Mouse (Mus musculus) spleen, adult 10 weeks (tissue): ENCODE measurements around the gene Eid3. TPM values are rescaled to one million over a fixed set of nuclear protein-coding genes. Genes with fewer than 3 reads are reported as not detected.

Source experiments
- polyA plus RNA-seq: library from polyadenylated mRNA; stranded (reverse); fragments of 350-450 nt; fragmentation: Illumina TruSeq; extraction: RNeasy Lipid Tissue Mini Kit (QIAGEN cat#74804); gene quantifications from one replicate; pipeline ENCODE4 v1.2.3, GENCODE M21; 2015; ENCODE audit warnings: low replicate concordance; ENCODE audit not compliant: insufficient read depth

Eid3 gene
- polyA plus RNA-seq, result 0.55 TPM

DNA sequence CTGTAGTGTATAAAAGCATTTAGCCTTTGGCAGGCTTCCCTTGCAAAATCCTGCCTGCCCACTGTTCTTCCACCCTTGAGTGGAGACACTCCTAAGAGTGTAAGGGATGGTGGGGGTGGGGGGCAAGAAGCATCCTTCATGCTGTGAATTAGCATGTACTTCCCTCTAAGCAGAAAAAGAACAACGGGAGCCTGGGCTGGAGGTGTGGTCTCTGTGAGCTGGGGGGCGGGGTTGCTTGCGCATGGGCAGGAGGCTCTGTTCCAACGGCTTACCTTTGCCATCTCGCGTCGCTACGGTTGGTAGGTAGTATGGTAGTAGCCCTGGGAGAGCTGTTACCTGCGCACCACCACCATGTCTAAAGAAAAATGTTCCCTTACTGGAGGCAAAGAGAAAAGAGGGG is at the start of gene Eid3:
TSS of gene Eid3 (plus strand) at position 271 of the 400 bp plus-strand sequence.

DNA sequence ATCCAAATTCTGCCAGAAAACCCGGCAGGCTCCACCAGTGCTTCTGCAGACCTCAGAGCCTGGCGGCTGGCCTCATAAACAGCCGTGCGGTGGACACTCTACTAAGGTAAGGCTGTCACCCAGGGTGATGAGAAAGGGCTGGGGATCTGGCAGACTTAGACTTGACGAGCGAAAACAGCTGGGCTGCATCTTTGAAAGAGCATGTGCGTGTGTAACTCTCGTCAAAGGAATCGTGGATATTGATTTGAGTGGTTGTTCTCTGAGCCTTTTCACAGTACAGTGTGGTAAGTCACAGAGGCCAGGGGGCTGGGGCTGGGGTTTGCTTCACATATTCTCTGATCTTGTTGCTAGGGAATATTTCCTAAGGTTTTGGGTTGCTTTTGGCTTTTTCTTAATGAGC is 32.5 kb upstream of the Eid3 start, which contains the start of gene Txnrd1:
TSS of gene Txnrd1 (plus strand) at position 26 of the 400 bp plus-strand sequence.

Other genes with a start within 250 kb of the Eid3 start
- gene 1190007I07Rik, start 243.4 kb upstream of the Eid3 start, polyA plus RNA-seq, result 20.5 TPM
- 50.3 TPM for gene Tdg, start 236.8 kb upstream of the Eid3 start, polyA plus RNA-seq
- gene Glt8d2, start 176.0 kb upstream of the Eid3 start, polyA plus RNA-seq, result 1.9 TPM
- gene Hcfc2, start 170.5 kb upstream of the Eid3 start, polyA plus RNA-seq, result 40.2 TPM
- 51.8 TPM for gene Nfyb, start 102.5 kb upstream of the Eid3 start, polyA plus RNA-seq
- 44.6 TPM for gene Txnrd1, start 32.7 kb upstream of the Eid3 start, polyA plus RNA-seq
- 9.9 TPM for gene Chst11, start 118.9 kb downstream of the Eid3 start, polyA plus RNA-seq